Mouse (Mus musculus): ENCODE results near the gene Uty.

Uty gene

GRCm38 (mm10) chrY:1245426-1245863 lies at the start of gene Uty:
Uty (minus strand) TSS chrY:1245759.
- peak in 1 of 2 experiments; percentile 82 for DNase-seq (ENCODE audit: low spot score in 2 of 2)

- peak in 1 of 2 experiments; percentile 4 for DNase-seq (ENCODE audit: low spot score in 2 of 2)
Measured at GRCm38 (mm10) chrY:1293708-1294107, 48.1 kb upstream of the Uty start.

GRCm38 (mm10) chrY:1286171-1286795 lies 40.7 kb upstream of the Uty start, which contains the start of gene Ddx3y:
Ddx3y (minus strand) TSS chrY:1286629.
- DNase-seq (ENCODE audit: low spot score in 2 of 2), result peak in 1 of 2 experiments; percentile 84

GRCm38 (mm10) chrY:1285735-1286134 lies 40.2 kb upstream of the Uty start:
- DNase-seq (ENCODE audit: low spot score in 2 of 2), result peak in 1 of 2 experiments; percentile 13

- DNase-seq (ENCODE audit: low spot score in 2 of 2), result no peak
Measured at GRCm38 (mm10) chrY:1246117-1246516, 558 bp upstream of the Uty start.

GRCm38 (mm10) chrY:1244940-1245339 lies 619 bp downstream of the Uty start:
- no peak for DNase-seq (ENCODE audit: low spot score in 2 of 2)

GRCm38 (mm10) chrY:1244421-1244820 lies 1.1 kb downstream of the Uty start:
- no peak for DNase-seq (ENCODE audit: low spot score in 2 of 2)

- DNase-seq (ENCODE audit: low spot score in 2 of 2), result peak in 1 of 2 experiments; percentile 1
Measured at GRCm38 (mm10) chrY:1220001-1220400, 25.6 kb downstream of the Uty start.

GRCm38 (mm10) chrY:1178476-1178875 lies 67.1 kb downstream of the Uty start:
- DNase-seq (ENCODE audit: low spot score in 2 of 2), result no peak

- DNase-seq (ENCODE audit: low spot score in 2 of 2), result no peak
Measured at GRCm38 (mm10) chrY:1163054-1163453, 82.5 kb downstream of the Uty start.

GRCm38 (mm10) chrY:1116153-1116552 lies 129.4 kb downstream of the Uty start:
- no peak for DNase-seq (ENCODE audit: low spot score in 2 of 2)

GRCm38 (mm10) chrY:1114016-1114415 lies 131.5 kb downstream of the Uty start:
- no peak for DNase-seq (ENCODE audit: low spot score in 2 of 2)
